Mouse (Mus musculus) lung, postnatal 10 days (tissue): ENCODE data around the gene Sipa1l3.

Experiments
- DNase-seq: peaks from one replicate; pipeline ENCODE4 v3.0.0; 2021

Sipa1l3 gene

DNA sequence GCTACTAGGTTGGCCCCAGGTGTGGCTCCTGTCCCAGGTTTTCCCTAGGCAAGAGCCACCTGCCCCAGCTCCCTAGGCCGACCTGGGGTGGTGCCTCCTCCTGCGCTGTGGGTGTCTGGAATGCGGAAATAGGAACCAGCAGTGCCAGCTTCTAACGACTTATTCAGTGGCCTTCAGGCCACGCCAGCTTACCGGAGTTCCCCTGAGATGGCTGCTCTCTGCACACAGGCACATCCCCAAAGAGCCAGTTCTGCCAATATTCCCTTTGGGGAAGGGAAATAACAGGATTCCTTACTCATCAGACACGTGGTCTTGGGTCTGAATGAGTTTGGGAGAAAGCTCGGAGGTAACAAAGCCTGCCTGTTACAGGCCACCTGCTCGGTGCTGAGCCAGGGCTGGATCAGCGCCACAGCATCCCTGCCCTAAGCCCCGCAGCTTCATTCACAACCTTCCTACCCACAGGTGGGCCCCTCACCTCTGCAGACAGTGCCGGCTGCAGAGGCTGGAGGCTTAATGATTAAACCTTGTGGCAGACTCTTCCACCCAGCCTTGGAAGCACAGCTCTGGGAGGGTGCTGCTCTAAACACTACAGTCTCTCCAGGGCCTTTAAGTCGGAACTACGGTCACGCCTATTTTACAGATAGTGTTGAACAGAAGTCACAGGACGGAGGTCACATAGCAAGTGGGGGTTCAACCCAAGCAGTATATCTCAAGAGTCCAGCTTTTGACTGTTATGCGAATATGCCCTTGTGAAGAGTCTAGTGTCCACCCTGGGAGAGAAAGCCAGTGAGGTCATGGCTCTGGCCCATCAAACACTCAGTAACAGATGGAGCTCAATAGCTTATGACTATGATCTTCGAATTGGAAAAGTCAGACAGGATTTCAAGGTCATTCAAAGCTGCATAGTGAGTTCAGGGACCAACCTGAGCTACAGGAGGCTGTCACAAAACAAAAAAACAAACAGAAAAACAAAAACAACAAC is 12.8 kb downstream of the Sipa1l3 start:
- DNase-seq: peak; percentile 68

GRCm38 (mm10) chr7:29504683-29505290 is 13.7 kb downstream of the Sipa1l3 start:
- DNase-seq: no peak

DNA sequence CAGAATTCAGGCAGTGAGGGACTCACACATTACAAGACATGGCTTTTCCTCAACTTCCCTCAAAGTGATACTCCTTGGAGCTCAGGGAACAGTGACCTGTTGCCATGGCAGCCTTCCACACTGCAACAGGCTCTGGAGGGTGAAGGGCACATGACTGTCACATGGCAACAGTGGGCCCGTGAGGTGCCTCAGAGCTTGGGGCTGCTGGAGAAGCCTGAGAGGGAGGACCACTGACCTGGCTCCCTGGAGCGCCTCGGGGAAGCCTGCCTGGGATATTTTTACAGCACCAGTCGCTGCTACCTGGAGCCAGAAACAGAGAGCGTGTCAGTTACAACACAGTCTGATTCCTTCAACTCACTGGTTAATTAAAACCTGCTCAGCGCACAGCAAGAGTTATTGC is 14.8 kb downstream of the Sipa1l3 start:
- no peak for DNase-seq

- DNase-seq: no peak
Measured at GRCm38 (mm10) chr7:29501214-29501613, 17.2 kb downstream of the Sipa1l3 start.

DNA sequence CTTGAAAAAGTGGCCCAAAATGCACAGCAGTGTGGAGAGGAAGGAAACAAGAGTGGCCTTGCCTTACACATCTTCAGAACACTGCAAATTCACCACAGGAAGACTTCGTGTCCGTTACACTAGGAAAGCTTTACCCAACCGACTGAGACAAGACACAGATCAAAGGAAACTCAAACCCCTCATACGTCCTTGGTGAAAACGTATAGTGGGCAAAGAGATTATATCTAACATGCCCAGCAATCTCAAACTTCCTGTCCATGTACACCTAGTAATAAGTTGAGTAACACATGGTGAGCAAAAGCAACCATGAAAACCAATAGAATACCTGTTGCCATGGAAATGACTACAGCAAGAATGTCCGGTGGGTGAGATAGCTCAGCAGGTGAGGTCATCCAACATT is 19.4 kb downstream of the Sipa1l3 start:
- DNase-seq: no peak

- peak; percentile 59 for DNase-seq
Measured at GRCm38 (mm10) chr7:29496953-29497590, 21.4 kb downstream of the Sipa1l3 start.

DNA sequence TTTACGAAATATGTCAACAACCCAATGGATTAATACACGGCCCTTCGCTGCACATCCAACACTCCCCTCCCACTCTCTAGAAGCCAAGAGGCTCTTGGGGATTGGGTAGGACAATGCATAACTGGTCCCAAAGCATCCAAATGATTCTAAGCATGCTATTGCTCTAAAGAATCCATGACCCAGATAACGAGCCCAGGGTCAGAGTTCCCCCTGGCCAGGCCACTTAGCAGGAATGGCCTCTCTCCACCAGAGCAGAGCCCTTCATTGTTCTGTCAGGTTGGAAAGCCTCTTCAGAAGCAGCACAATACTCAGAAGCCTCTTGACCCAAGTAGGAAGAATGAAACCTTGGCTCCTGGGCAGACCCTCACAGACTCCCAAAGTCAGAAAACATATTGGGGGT is 22.1 kb downstream of the Sipa1l3 start:
- no peak for DNase-seq

- no peak for DNase-seq
Measured at GRCm38 (mm10) chr7:29495880-29496279, 22.6 kb downstream of the Sipa1l3 start.

DNA sequence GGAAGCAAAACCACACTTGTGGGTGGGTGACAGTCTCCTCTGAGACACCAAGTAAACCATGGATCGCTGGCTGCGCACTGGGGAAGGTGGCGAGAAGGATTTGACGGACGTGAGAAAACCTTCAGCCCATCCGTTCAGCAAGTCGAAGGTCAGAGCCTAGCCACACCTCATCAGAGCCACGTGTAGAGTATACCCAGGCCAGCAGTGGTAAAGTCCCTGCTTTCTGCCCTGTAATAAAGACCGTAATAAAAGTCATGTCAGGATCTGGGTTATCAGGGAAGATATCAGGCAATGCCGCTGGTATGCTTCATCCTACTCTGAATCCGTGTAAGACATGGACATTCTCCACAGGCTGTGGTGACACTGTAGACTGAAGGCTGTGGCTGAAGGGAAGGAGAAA is 23.6 kb downstream of the Sipa1l3 start:
- no peak for DNase-seq

- DNase-seq: no peak
Measured at GRCm38 (mm10) chr7:29494015-29494414, 24.4 kb downstream of the Sipa1l3 start.

DNA sequence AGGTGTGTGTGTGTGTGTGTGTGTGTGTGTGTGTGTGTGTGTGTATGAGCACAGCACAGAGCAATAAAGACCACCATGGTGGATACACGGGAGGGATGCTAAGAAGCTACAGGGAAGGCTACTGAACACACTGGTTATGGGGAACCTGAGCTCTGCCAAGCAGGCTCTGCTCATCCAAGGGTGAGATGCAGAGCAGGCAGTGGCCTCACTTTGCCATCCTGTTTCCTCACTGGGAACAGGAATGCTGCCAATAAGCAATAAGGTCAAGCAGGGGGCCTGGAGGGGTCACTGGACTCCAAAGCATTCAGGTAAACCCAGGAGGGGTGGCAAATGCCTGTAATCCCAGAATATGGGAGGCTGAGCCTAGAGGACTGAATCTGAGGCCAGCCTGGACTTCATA is 25.4 kb downstream of the Sipa1l3 start:
- no peak for DNase-seq

GRCm38 (mm10) chr7:29491861-29492260 is 26.6 kb downstream of the Sipa1l3 start:
- no peak for DNase-seq

- DNase-seq: no peak
Measured at GRCm38 (mm10) chr7:29491471-29491755, 27.0 kb downstream of the Sipa1l3 start.

- DNase-seq: no peak
Measured at GRCm38 (mm10) chr7:29490704-29491470, 27.6 kb downstream of the Sipa1l3 start.

DNA sequence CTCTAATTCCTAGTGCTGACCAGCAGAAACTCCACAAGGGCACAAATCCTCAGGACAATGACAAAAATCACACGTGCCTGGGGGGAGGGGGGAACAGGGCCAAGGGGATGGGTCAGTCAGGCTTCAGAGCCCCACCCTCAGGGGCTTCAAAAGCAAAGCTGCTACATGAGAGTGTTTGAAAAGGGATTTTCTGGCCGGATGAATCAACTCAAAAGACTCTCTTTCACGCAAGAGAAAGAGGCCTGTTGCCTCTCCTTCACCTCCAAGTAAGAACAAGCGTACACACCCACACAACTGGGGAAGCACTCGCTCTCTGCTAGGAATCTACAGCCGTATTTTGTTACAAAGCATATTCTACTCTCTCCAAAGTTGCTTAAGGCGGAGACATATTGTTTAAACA is 28.6 kb downstream of the Sipa1l3 start:
- no peak for DNase-seq

- DNase-seq: no peak
Measured at GRCm38 (mm10) chr7:29489364-29489763, 29.1 kb downstream of the Sipa1l3 start.

- DNase-seq: no peak
Measured at GRCm38 (mm10) chr7:29486753-29487152, 31.7 kb downstream of the Sipa1l3 start.

DNA sequence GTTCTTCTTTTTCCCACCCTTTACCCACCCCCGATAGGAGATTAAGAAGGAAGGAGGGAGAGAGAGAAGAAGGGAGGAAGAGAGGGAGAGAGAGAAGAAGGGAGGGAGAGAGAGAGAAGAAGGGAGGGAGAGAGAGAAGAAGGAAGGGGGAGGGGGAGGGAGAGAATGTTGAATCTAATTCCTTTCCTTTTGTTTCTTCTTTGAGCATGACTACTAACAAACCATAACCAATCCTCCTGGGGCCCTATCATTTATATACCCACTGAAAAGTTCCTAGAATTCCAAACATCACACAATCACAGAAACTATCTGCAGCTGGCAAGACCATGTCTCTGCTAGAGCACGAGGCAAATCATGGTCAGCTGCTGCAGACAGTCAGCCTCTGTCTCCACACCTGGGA is 32.7 kb downstream of the Sipa1l3 start:
- DNase-seq: no peak

GRCm38 (mm10) chr7:29483556-29483955 is 34.9 kb downstream of the Sipa1l3 start:
- no peak for DNase-seq

DNA sequence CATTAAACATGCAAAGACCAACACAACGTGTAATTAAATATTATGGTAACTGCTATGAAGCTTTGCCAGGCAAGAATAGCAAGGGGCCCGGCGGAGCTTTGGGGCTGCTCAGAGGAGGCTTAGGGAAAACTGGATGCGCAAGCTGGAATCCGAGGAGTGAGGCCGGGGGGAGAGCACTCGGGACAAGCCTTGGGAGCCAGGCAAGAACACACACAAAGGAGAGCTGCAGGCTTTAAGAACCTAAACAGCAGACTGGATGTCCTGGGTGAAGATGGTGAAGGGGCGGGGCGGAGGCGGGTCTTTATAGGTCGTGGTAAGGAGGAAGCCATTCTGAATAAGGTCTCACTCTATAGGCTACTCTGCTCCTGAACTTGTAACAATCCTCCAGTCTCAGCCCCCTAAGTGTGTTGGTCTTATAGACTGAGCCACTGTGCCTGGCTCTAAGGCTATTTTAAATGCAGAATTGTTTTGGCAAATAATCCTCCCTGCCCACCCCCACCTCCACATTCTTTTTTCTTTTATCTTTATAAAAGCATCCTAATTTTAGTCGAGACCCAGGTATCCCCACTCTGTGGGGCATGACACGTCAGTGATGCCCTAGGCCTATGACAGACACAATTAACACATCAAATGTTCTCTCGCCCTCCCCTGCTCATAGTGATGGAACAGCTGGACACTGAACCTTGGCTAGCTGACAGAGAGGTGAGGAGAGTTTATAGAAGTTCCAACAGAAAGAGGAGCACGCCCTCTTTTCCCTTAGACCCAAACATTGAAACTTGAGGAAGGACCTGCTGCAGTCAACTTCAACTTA is 36.9 kb downstream of the Sipa1l3 start:
- no peak for DNase-seq

GRCm38 (mm10) chr7:29480590-29481344 is 37.7 kb downstream of the Sipa1l3 start:
- DNase-seq: no peak

DNA sequence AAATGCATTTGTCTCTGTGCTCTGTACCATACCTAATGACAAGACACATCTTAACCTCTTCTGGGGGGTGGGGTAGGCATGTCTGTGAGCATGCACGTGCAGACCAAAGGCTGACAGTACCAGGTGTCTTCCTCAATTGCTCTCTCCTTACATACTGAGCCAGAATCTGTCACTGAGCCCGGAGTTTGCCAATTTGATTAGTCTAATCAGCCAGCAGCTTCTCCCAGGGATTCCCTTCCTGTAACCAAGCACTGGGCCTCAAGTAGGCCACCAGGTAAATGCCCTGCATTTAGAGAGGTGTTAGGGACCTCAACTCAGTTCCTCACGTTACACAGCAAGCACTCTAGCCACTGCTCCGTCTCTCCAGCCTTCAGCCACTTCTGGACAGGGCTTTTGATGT is 38.3 kb downstream of the Sipa1l3 start:
- no peak for DNase-seq
